Mouse (Mus musculus): ENCODE results near the gene Slc30a1. TPM values are rescaled to one million over a fixed set of nuclear protein-coding genes. Genes with fewer than 3 reads are reported as not detected.

Slc30a1 gene
- polyA plus RNA-seq, 1 experiment from 2014 or later, result 2.1 TPM

GRCm38 (mm10) chr1:191926681-191927080 is 20.1 kb downstream of the Slc30a1 start:
- H3K9me3 ChIP-seq (replicated peaks; ENCODE audit: control insufficient read depth, low read length), result no peaks in the 10 kb centered on the region
- no peak for ATAC-seq (replicated peaks; ENCODE audit: insufficient number of reproducible peaks, low FRiP score, low TSS enrichment)
- no peaks in the 10 kb centered on the region for H3K4me1 ChIP-seq (ENCODE audit: control insufficient read depth, insufficient read depth, low read length)

DNA sequence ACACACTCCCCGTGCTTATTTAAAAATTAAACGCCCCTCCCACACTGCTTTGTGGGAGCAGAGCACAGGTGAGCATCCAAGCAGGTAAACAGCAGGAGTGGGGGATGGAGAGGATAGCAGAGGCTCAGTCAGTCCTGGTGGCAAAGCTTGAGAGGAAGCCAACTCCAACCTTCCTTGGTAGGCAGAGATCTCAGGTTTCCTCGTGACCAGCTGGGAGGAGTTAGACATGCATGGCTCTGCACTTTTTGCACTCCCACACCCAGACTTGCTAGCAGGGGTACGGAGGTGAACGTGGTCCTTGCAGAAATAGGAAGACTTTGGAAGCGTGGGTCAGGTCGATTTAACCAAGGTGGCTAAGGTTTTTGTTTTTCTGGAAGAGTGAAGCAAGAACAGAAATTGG is 21.8 kb downstream of the Slc30a1 start:
- Histone ChIP-seq H3K4me1 (ENCODE audit: control insufficient read depth, insufficient read depth, low read length) (no peaks in the 10 kb centered on the region), H3K9me3 (replicated peaks; ENCODE audit: control insufficient read depth, low read length) (no peaks in the 10 kb centered on the region), H3K9ac (ENCODE audit: low read depth, low read length) (no peak overlapping the region), H3K27ac (ENCODE audit: low read depth, low read length) (no peak overlapping the region), H3K27me3 (ENCODE audit: control insufficient read depth, insufficient read depth, low read length) (no peaks in the 10 kb centered on the region), H3K4me2 (no peak overlapping the region), H3K36me3 (ENCODE audit: control insufficient read depth, insufficient read depth, low read length) (no peaks in the 10 kb centered on the region), H3K4me3 (ENCODE audit: low read depth, low read length) (no peak overlapping the region)
- WGBS (ENCODE audit: insufficient replicate concordance), result 71% methylated on average over 7 of the region's 7 CpGs
- ATAC-seq (replicated peaks; ENCODE audit: insufficient number of reproducible peaks, low FRiP score, low TSS enrichment), result no peak

More at GRCm38 (mm10) chr1:191926681-191927080, 20.1 kb downstream of the Slc30a1 start:
- WGBS (ENCODE audit: insufficient replicate concordance), result 71% methylated on average over 3 of the region's 3 CpGs
- H3K4me2 ChIP-seq, result no peak overlapping the region
- H3K36me3 ChIP-seq (ENCODE audit: control insufficient read depth, insufficient read depth, low read length), result no peaks in the 10 kb centered on the region
- no peak overlapping the region for H3K9ac ChIP-seq (ENCODE audit: low read depth, low read length)
- no peaks in the 10 kb centered on the region for H3K27me3 ChIP-seq (ENCODE audit: control insufficient read depth, insufficient read depth, low read length)
- H3K4me3 ChIP-seq (ENCODE audit: low read depth, low read length), result no peak overlapping the region
- no peak overlapping the region for H3K27ac ChIP-seq (ENCODE audit: low read depth, low read length)

DNA sequence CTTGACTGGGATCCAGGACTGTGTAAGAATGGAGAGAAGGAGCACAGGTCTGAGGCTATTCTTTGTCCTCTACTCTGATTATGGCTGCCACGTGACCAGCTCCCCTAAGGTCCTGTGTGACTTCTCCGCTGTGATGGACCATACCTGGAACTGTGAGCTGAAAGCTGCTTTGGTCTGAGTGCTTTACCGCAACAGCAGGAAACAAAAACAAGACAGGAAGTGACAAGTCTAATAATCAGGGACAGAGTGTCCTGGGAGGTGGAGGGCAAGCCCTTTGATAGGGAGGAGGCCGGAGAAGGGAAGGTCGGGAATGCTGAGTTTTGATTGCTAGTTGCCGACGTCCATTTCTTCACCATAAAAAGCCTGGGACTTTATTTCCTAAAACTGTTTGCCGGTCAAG is 22.5 kb downstream of the Slc30a1 start:
- 53% methylated on average over 8 of the region's 8 CpGs for WGBS (ENCODE audit: insufficient replicate concordance)
- H3K36me3 ChIP-seq (ENCODE audit: control insufficient read depth, insufficient read depth, low read length), result no peaks in the 10 kb centered on the region

DNA sequence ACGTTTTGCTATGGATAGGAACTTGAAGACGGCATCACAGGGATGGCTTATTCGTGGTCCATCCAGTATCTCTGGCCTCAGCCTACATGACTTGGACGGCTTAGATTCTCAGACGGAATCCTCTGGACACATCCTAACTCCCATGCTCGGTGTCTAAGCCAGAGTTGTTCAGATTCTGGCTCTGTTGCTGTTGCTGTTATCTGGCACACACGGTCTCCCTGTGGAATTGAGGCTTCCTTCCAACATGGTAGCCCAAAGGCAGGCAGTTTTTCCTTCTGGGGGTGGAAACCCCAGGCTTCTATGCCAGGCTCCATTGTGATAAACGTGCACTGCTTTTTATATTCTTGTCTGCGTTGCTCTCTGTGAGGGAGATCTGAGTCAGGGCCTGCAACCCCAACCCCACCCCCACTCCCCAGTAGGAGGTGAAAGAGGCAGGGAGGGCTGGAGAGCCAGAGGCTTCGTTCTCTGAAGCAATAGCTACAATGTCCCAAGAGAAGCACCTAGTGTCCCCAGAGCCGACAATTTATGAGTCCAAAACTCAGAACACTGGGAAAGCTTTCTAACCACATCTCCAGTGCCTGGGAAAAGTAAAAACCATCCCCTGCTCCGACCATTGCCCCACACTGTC is 23.4 kb downstream of the Slc30a1 start:
- Histone ChIP-seq H3K27ac (ENCODE audit: low read depth, low read length) (no peak overlapping the region), H3K9me3 (replicated peaks; ENCODE audit: control insufficient read depth, low read length) (no peaks in the 10 kb centered on the region), H3K4me1 (ENCODE audit: control insufficient read depth, insufficient read depth, low read length) (no peaks in the 10 kb centered on the region), H3K36me3 (ENCODE audit: control insufficient read depth, insufficient read depth, low read length) (no peaks in the 10 kb centered on the region), H3K4me3 (ENCODE audit: low read depth, low read length) (no peak overlapping the region), H3K9ac (ENCODE audit: low read depth, low read length) (no peak overlapping the region), H3K4me2 (no peak overlapping the region), H3K27me3 (ENCODE audit: control insufficient read depth, insufficient read depth, low read length) (no peaks in the 10 kb centered on the region)
- 60% methylated on average over 12 of the region's 12 CpGs for WGBS (ENCODE audit: insufficient replicate concordance)
- no peak for ATAC-seq (replicated peaks; ENCODE audit: insufficient number of reproducible peaks, low FRiP score, low TSS enrichment)

More for the DNA sequence above, 22.5 kb downstream of the Slc30a1 start:
- Histone ChIP-seq H3K4me1 (ENCODE audit: control insufficient read depth, insufficient read depth, low read length) (no peaks in the 10 kb centered on the region), H3K4me3 (ENCODE audit: low read depth, low read length) (no peak overlapping the region), H3K27ac (ENCODE audit: low read depth, low read length) (no peak overlapping the region), H3K4me2 (no peak overlapping the region), H3K27me3 (ENCODE audit: control insufficient read depth, insufficient read depth, low read length) (no peaks in the 10 kb centered on the region), H3K9me3 (replicated peaks; ENCODE audit: control insufficient read depth, low read length) (no peaks in the 10 kb centered on the region), H3K9ac (ENCODE audit: low read depth, low read length) (no peak overlapping the region)
- no peak for ATAC-seq (replicated peaks; ENCODE audit: insufficient number of reproducible peaks, low FRiP score, low TSS enrichment)

GRCm38 (mm10) chr1:191930525-191931105 is 24.0 kb downstream of the Slc30a1 start:
- no peaks in the 10 kb centered on the region for H3K27me3 ChIP-seq (ENCODE audit: control insufficient read depth, insufficient read depth, low read length)
- H3K9ac ChIP-seq (ENCODE audit: low read depth, low read length), result no peak overlapping the region
- no peaks in the 10 kb centered on the region for H3K4me1 ChIP-seq (ENCODE audit: control insufficient read depth, insufficient read depth, low read length)
- no peak for ATAC-seq (replicated peaks; ENCODE audit: insufficient number of reproducible peaks, low FRiP score, low TSS enrichment)
- H3K36me3 ChIP-seq (ENCODE audit: control insufficient read depth, insufficient read depth, low read length), result no peaks in the 10 kb centered on the region
- 76% methylated on average over 3 of the region's 3 CpGs for WGBS (ENCODE audit: insufficient replicate concordance)
- H3K27ac ChIP-seq (ENCODE audit: low read depth, low read length), result no peak overlapping the region
- no peak overlapping the region for H3K4me2 ChIP-seq
- H3K4me3 ChIP-seq (ENCODE audit: low read depth, low read length), result no peak overlapping the region
- H3K9me3 ChIP-seq (replicated peaks; ENCODE audit: control insufficient read depth, low read length), result no peaks in the 10 kb centered on the region

DNA sequence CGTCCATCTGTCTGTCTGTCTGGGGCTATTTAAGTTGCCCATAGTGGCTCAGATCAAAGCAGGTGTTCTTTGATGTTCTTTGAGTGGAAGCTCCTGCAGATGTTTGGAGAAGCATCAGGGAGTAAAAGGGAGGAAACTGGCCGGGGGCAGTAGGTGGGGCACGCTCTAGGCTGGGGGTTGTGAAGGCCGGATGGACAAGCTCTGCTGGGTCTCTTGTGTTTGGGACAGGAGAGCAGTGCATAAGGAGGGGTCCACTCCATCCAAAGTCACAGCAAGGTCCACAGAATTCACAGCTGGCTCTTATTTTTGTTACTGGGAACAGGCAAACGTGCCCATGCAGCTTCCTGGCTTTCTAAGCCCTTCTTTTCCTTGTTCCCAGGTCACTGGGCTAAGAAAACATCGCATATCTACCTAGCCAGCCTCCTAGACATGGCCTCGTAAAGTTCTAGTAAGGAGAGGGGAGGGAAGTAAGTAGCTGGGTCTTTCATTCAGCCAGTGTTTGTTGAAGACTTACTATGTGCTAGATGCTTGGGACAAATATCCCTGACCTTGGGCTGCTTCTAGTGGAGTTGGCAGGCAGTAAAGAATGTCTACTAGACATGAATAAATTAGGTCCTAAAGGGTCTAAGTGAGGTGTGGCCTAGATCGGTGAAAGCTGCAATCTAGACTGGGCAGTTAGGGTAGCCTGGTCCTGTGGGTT is 25.9 kb downstream of the Slc30a1 start:
- Histone ChIP-seq H3K36me3 (ENCODE audit: control insufficient read depth, insufficient read depth, low read length) (no peaks in the 10 kb centered on the region), H3K27me3 (ENCODE audit: control insufficient read depth, insufficient read depth, low read length) (no peaks in the 10 kb centered on the region), H3K9me3 (replicated peaks; ENCODE audit: control insufficient read depth, low read length) (no peaks in the 10 kb centered on the region), H3K9ac (ENCODE audit: low read depth, low read length) (no peak overlapping the region), H3K27ac (ENCODE audit: low read depth, low read length) (no peak overlapping the region), H3K4me2 (no peak overlapping the region), H3K4me1 (ENCODE audit: control insufficient read depth, insufficient read depth, low read length) (no peaks in the 10 kb centered on the region), H3K4me3 (ENCODE audit: low read depth, low read length) (no peak overlapping the region)
- 55% methylated on average over 8 of the region's 8 CpGs for WGBS (ENCODE audit: insufficient replicate concordance)
- no peak for ATAC-seq (replicated peaks; ENCODE audit: insufficient number of reproducible peaks, low FRiP score, low TSS enrichment)

GRCm38 (mm10) chr1:191932986-191933632 is 26.5 kb downstream of the Slc30a1 start:
- WGBS (ENCODE audit: insufficient replicate concordance), result 62% methylated on average over 4 of the region's 4 CpGs
- Histone ChIP-seq H3K36me3 (ENCODE audit: control insufficient read depth, insufficient read depth, low read length) (no peaks in the 10 kb centered on the region), H3K4me3 (ENCODE audit: low read depth, low read length) (no peak overlapping the region), H3K9me3 (replicated peaks; ENCODE audit: control insufficient read depth, low read length) (no peaks in the 10 kb centered on the region), H3K4me2 (no peak overlapping the region), H3K9ac (ENCODE audit: low read depth, low read length) (no peak overlapping the region), H3K27ac (ENCODE audit: low read depth, low read length) (no peak overlapping the region), H3K27me3 (ENCODE audit: control insufficient read depth, insufficient read depth, low read length) (no peaks in the 10 kb centered on the region), H3K4me1 (ENCODE audit: control insufficient read depth, insufficient read depth, low read length) (no peaks in the 10 kb centered on the region)
- ATAC-seq (replicated peaks; ENCODE audit: insufficient number of reproducible peaks, low FRiP score, low TSS enrichment), result no peak

- Histone ChIP-seq H3K36me3 (ENCODE audit: control insufficient read depth, insufficient read depth, low read length) (no peaks in the 10 kb centered on the region), H3K9me3 (replicated peaks; ENCODE audit: control insufficient read depth, low read length) (no peaks in the 10 kb centered on the region), H3K4me2 (no peak overlapping the region), H3K4me3 (ENCODE audit: low read depth, low read length) (no peak overlapping the region), H3K9ac (ENCODE audit: low read depth, low read length) (no peak overlapping the region), H3K27ac (ENCODE audit: low read depth, low read length) (no peak overlapping the region), H3K27me3 (ENCODE audit: control insufficient read depth, insufficient read depth, low read length) (no peaks in the 10 kb centered on the region), H3K4me1 (ENCODE audit: control insufficient read depth, insufficient read depth, low read length) (peaks cover 3% of the 10 kb centered on the region; the same call in 1 of the 2 replicates)
- ATAC-seq (replicated peaks; ENCODE audit: insufficient number of reproducible peaks, low FRiP score, low TSS enrichment), result no peak
- 56% methylated on average over 6 of the region's 6 CpGs for WGBS (ENCODE audit: insufficient replicate concordance)
These were observed 37.1 kb downstream of the Slc30a1 start for GRCm38 (mm10) chr1:191943638-191944037.

Measured in heart, embryonic 11.5 days (tissue).